Mouse (Mus musculus) lung, postnatal 25 days (tissue): ENCODE results near the gene Olfr1275.

Experiments
- DNase-seq: peaks from one replicate; pipeline ENCODE4 v3.0.0; 2022; ENCODE audit warnings: low spot score

The Olfr1275 gene

GRCm38 (mm10) chr2:111235186-111235585, at the start of gene Olfr1275:
TSS of gene Olfr1275 (minus strand) at chr2:111235286.
- DNase-seq, result no peak

- DNase-seq, result no peak
These were observed 38.9 kb upstream of the Olfr1275 start, which contains the start of gene Olfr1277 for GRCm38 (mm10) chr2:111274006-111274405. TSS of gene Olfr1277 (minus strand) at chr2:111274106.

- no peak for DNase-seq
These were observed 19.1 kb upstream of the Olfr1275 start, which contains the start of gene Olfr1276 for GRCm38 (mm10) chr2:111254216-111254615. TSS of gene Olfr1276 (plus strand) at chr2:111254516.

- DNase-seq, result no peak
These were observed 5.6 kb downstream of the Olfr1275 start, which contains the start of gene 4930430A15Rik for GRCm38 (mm10) chr2:111229502-111229901. TSS of gene 4930430A15Rik (minus strand) at chr2:111229602.

GRCm38 (mm10) chr2:111182068-111182467, 53.0 kb downstream of the Olfr1275 start:
- DNase-seq, result no peak
